Mouse (Mus musculus) fibroblast of lung, adult 2 months (primary cell): ENCODE measurements at regions not wholly inside any gene's neighbourhood (a gene's known extent, or its start where the extent isn't known, plus 50 kb on each side); places are given as distances from the start of the nearest gene placed in this dataset.

Source experiments
- DNase-seq: peaks from one replicate; pipeline ENCODE4 v3.0.0-alpha.2; 2011; ENCODE audit warnings: low read depth

GRCm38 (mm10) chr13:26061322-26061721 is 708.6 kb downstream of the Hdgfl1 start:
- DNase-seq: no peak

- DNase-seq: no peak
Measured at GRCm38 (mm10) chr13:26037699-26038098, 732.3 kb downstream of the Hdgfl1 start.

GRCm38 (mm10) chr13:26026386-26026785 is 743.6 kb downstream of the Hdgfl1 start:
- no peak for DNase-seq

GRCm38 (mm10) chr13:26024696-26025095 is 745.3 kb downstream of the Hdgfl1 start:
- DNase-seq: no peak

GRCm38 (mm10) chr13:26020491-26020890 is 749.5 kb downstream of the Hdgfl1 start:
- DNase-seq: no peak

GRCm38 (mm10) chr13:26009131-26009530 is 738.8 kb upstream of the Nrsn1 start:
- DNase-seq: no peak

GRCm38 (mm10) chr13:26004768-26005560 is 734.7 kb upstream of the Nrsn1 start:
- no peak for DNase-seq

- no peak for DNase-seq
Measured at GRCm38 (mm10) chr13:25993526-25993925, 723.2 kb upstream of the Nrsn1 start.

GRCm38 (mm10) chr13:25989067-25989756 is 718.9 kb upstream of the Nrsn1 start:
- DNase-seq: no peak

GRCm38 (mm10) chr13:25984535-25984934 is 714.2 kb upstream of the Nrsn1 start:
- DNase-seq: no peak

GRCm38 (mm10) chr13:25983659-25984058 is 713.4 kb upstream of the Nrsn1 start:
- no peak for DNase-seq

- no peak for DNase-seq
Measured at GRCm38 (mm10) chr13:25978648-25979047, 708.3 kb upstream of the Nrsn1 start.

- no peak for DNase-seq
Measured at GRCm38 (mm10) chr13:25958592-25958991, 688.3 kb upstream of the Nrsn1 start.

- no peak for DNase-seq
Measured at GRCm38 (mm10) chr13:25958153-25958466, 687.8 kb upstream of the Nrsn1 start.

- no peak for DNase-seq
Measured at GRCm38 (mm10) chr13:25957451-25958152, 687.3 kb upstream of the Nrsn1 start.

GRCm38 (mm10) chr13:25937631-25938030 is 667.3 kb upstream of the Nrsn1 start:
- DNase-seq: no peak

- DNase-seq: no peak
Measured at GRCm38 (mm10) chr13:25933783-25934182, 663.5 kb upstream of the Nrsn1 start.

- no peak for DNase-seq
Measured at GRCm38 (mm10) chr13:25933246-25933645, 662.9 kb upstream of the Nrsn1 start.

- peak; percentile 39 for DNase-seq
Measured at GRCm38 (mm10) chr13:25932810-25933209, 662.5 kb upstream of the Nrsn1 start.

- no peak for DNase-seq
Measured at GRCm38 (mm10) chr13:25932365-25932764, 662.1 kb upstream of the Nrsn1 start.

GRCm38 (mm10) chr13:25925685-25926084 is 655.4 kb upstream of the Nrsn1 start:
- no peak for DNase-seq

- DNase-seq: no peak
Measured at GRCm38 (mm10) chr13:25899871-25900270, 629.6 kb upstream of the Nrsn1 start.

- no peak for DNase-seq
Measured at GRCm38 (mm10) chr13:25893150-25893549, 622.8 kb upstream of the Nrsn1 start.
